Comparison of ENCODE assay signal across 16 mouse cellular contexts in the genomic region with DNA sequence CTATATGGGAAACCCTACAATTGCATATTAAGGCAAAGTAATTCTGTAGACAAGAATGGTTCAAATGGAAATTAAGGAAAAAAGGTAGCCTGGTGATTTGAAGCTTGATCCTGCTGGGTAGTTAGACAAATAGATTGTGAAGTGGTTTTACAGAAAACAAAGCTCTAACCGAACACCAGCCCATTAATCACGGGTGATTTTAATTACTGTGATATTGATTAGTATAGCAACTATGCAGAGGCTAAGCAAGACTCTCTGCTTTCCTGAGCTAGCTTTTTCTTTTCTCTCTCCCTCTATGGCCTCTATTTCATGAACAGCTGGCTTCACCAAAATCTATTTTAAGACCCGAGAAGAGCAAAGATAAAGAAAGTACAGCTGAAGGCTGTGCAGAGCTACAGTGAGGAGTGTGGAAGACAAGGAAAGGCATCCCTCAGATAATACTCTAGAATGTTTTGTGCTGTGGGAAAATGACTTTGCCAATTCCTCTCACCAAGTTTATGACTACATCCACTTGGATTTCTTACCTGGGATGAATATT.
"Had no signal": no experiment of that assay in that cellular context is flagged by ENCODE, and none has a peak within 500 bp of the region (broad histone marks: within the 10 kb centered on the region; RNA-seq: fewer than 3 reads in every experiment).

No protein-coding gene starts in this region.

- H3K9me3 ChIP-seq: limb, embryonic 12.5 days; liver, embryonic 13.5 days; lung, embryonic 15.5 days; megakaryocyte, embryonic 14.5 days; midbrain, embryonic 12.5 days; stomach, embryonic 15.5 days had no signal

- H3K27ac ChIP-seq: layer of hippocampus, adult 2 months; limb, embryonic 12.5 days; liver, embryonic 13.5 days; lung, embryonic 15.5 days; macrophage; midbrain, embryonic 12.5 days; stomach, embryonic 15.5 days had no signal

- H3K36me3 ChIP-seq: limb, embryonic 12.5 days; liver, embryonic 13.5 days; lung, embryonic 15.5 days; midbrain, embryonic 12.5 days; stomach, embryonic 15.5 days had no signal

- DNase-seq: kidney, adult 11 months; kidney, postnatal 10 days; kidney, postnatal 4 days; liver; liver, embryonic 13.5 days; liver, postnatal 0 days; lung, postnatal 14 days; right cerebral cortex, postnatal 14 days; thymus, postnatal 36 days had no signal

- H3K4me2 ChIP-seq: limb, embryonic 12.5 days; liver, embryonic 13.5 days; lung, embryonic 15.5 days; midbrain, embryonic 12.5 days; stomach, embryonic 15.5 days had no signal

- H3K4me1 ChIP-seq: limb, embryonic 12.5 days; liver, embryonic 13.5 days; lung, embryonic 15.5 days; megakaryocyte, embryonic 14.5 days; midbrain, embryonic 12.5 days; stomach, embryonic 15.5 days had no signal

- H3K9ac ChIP-seq: limb, embryonic 12.5 days; liver, embryonic 13.5 days; liver, postnatal 0 days; lung, embryonic 15.5 days; midbrain, embryonic 12.5 days; stomach, embryonic 15.5 days had no signal

- H3K27me3 ChIP-seq: limb, embryonic 12.5 days; liver, embryonic 13.5 days; lung, embryonic 15.5 days; megakaryocyte, embryonic 14.5 days; midbrain, embryonic 12.5 days; stomach, embryonic 15.5 days had no signal

- H3K4me3 ChIP-seq: layer of hippocampus, adult 2 months; limb, embryonic 12.5 days; liver, embryonic 13.5 days; lung, embryonic 15.5 days; megakaryocyte, embryonic 14.5 days; midbrain, embryonic 12.5 days; stomach, embryonic 15.5 days had no signal

- ATAC-seq: liver, postnatal 0 days had no signal
